Mouse (Mus musculus): Measurements from ENCODE around the gene Cyp4a30b. TPM values are rescaled to one million over a fixed set of nuclear protein-coding genes. Genes with fewer than 3 reads are reported as not detected.
"Not testable (repeated sequence)": the region's sequence is repeated elsewhere in the genome, so short reads cannot be mapped to it uniquely, and the experiment has no call there.

Gene Cyp4a30b
- not detected in 2 replicates for total RNA-seq (2014; fragmentation: Nextera tagmentation)
- total RNA-seq (2017) = not detected in 2 replicates
- polyA plus RNA-seq (2012) = not detected in 2 replicates

DNA sequence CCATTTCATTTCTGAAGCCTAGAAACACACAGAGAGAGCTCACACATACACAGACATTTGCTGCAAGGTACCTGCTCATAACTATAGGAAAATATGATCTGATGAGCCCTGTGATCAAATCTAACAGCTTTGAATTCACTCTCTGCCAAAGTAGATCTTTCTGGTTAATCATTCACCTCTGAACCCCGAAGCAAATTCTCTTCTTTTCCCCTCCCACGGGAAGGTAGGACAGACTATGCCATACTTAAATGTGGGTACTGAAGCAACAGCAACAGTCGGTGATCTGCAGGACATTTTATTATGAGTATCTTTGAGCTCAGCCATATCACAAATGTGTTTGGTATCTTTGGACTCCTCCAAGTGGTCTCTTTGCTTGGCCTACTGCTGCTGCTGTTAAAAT, at the start of gene Cyp4a30b:
Cyp4a30b (plus strand) TSS at position 301 of the 400 bp plus-strand sequence.
- no peak within 1 kb of the TSS for H3K4me3 ChIP-seq (ENCODE audit: low read depth, low read length)
- no peaks in the 10 kb centered on the region for H3K4me1 ChIP-seq (ENCODE audit: insufficient read depth, low read depth, low read length)
- no peaks in the 10 kb centered on the region for H3K9me3 ChIP-seq (replicated peaks)
- ATAC-seq (ENCODE audit: extremely low read depth, insufficient number of reproducible peaks, low FRiP score, poor library complexity, severe bottlenecking) = no peak
- H3K36me3 ChIP-seq (replicated peaks) = no peaks in the 10 kb centered on the region
- no peak for DNase-seq (ENCODE audit: low spot score)
- no peak for TF ChIP-seq POLR2AphosphoS5 (IDR thresholded peaks at IDR 0.05; ENCODE audit: insufficient replicate concordance, low read depth, low read length)
- no peak for TF ChIP-seq GATA2 (IDR thresholded peaks at IDR 0.05; ENCODE audit: borderline replicate concordance, low read depth, low read length)
- TF ChIP-seq TAL1 (conservative IDR thresholded peaks at IDR 0.05; ENCODE audit: low read depth, low read length) = no peak
- TF ChIP-seq GATA1 (IDR thresholded peaks at IDR 0.05; ENCODE audit: borderline replicate concordance, low read length) = no peak
- no peak for TF ChIP-seq CTCF (IDR thresholded peaks at IDR 0.05; ENCODE audit: low read depth, low read length)
- H3K27me3 ChIP-seq (ENCODE audit: insufficient read depth, low read length) = no peaks in the 10 kb centered on the region

DNA sequence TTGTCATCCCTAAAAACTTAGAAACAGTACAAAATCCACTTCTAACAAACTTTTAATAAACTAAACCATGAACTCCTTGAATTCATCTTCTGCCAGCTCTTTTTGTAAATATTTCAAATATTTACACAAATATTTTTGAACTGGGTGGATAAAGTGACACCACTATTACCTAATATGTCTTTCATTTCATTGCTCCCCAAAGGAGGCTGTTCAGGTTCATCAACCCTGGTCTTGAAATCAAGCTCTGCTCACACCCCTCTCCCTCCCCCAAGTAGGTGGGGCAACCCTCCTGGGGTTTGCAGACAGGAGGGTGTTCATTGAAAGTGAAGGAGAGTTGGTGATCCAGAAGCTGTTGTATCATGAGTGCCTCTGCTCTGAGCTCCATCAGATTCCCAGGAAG, 41.1 kb upstream of the Cyp4a30b start, which contains the start of gene Cyp4a12b:
Cyp4a12b (plus strand) TSS at position 301 of the 400 bp plus-strand sequence.
- H3K4me1 ChIP-seq (ENCODE audit: insufficient read depth, low read depth, low read length); H3K9me3 ChIP-seq (replicated peaks); H3K36me3 ChIP-seq (replicated peaks); ATAC-seq (ENCODE audit: extremely low read depth, insufficient number of reproducible peaks, low FRiP score, poor library complexity, severe bottlenecking); DNase-seq (ENCODE audit: low spot score); H3K27me3 ChIP-seq (ENCODE audit: insufficient read depth, low read length); H3K4me3 ChIP-seq (ENCODE audit: low read depth, low read length): not testable (repeated sequence)

DNA sequence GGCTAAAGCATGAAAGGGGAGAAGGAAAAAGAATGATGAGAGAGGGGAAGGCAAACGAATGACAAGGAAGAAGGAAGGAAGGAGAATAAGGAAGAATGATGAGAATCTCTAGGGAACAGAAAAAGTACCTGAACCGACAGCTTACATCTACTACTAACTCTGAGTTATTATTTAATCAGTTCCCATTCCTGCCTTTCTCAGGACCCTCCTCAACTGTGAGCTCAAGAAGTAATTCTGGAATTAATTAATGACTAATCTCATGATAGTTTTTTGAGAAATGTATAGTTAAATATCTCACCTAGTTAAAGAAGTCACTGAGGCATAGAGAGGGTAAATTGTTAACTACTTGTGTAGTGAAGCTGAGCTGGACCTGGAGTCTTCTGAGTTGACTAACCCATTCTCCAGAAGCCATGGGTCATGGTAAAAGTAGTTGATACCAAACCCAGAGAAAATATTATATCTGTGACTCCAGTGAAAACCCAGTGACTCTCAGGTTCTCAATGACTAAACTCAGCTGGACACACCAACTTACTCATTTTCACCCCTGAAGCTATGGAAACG, 1.7 kb upstream of the Cyp4a30b start:
- ATAC-seq (ENCODE audit: extremely low read depth, insufficient number of reproducible peaks, low FRiP score, poor library complexity, severe bottlenecking) (no peak), DNase-seq (ENCODE audit: low spot score) (no peak)
- no peak for TF ChIP-seq GATA1 (IDR thresholded peaks at IDR 0.05; ENCODE audit: borderline replicate concordance, low read length)
- no peak for TF ChIP-seq CTCF (IDR thresholded peaks at IDR 0.05; ENCODE audit: low read depth, low read length)
- TF ChIP-seq GATA2 (IDR thresholded peaks at IDR 0.05; ENCODE audit: borderline replicate concordance, low read depth, low read length) = no peak
- TF ChIP-seq TAL1 (conservative IDR thresholded peaks at IDR 0.05; ENCODE audit: low read depth, low read length) = no peak
- no peak for TF ChIP-seq POLR2AphosphoS5 (IDR thresholded peaks at IDR 0.05; ENCODE audit: insufficient replicate concordance, low read depth, low read length)
- no peaks in the 10 kb centered on the region for H3K9me3 ChIP-seq (replicated peaks)
- H3K4me1 ChIP-seq (ENCODE audit: insufficient read depth, low read depth, low read length) = no peaks in the 10 kb centered on the region
- no peaks in the 10 kb centered on the region for H3K36me3 ChIP-seq (replicated peaks)
- H3K27me3 ChIP-seq (ENCODE audit: insufficient read depth, low read length) = no peaks in the 10 kb centered on the region
- no peak overlapping the region for H3K4me3 ChIP-seq (ENCODE audit: low read depth, low read length)

DNA sequence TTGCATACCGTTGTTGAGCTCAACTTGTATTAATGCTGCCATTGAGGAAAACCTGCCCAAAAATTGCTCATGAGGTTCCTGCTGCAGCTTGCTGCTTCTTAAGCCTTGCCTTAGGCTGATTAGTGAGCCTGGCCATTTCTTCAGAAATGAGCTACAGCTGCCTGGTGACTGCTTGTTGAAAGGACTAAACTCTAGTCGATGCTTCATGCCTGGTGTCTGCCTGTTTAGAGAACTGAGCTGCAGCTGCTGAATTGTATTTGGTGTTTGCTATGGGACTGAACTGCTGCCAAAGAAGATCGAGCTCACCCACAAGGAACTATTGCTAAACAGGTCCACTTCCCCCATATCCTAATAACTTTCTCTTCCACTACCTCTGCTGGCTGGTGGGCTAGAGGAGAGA, 21.2 kb downstream of the Cyp4a30b start:
- not testable (repeated sequence) for H3K9me3 ChIP-seq (replicated peaks); H3K4me3 ChIP-seq (ENCODE audit: low read depth, low read length)

DNA sequence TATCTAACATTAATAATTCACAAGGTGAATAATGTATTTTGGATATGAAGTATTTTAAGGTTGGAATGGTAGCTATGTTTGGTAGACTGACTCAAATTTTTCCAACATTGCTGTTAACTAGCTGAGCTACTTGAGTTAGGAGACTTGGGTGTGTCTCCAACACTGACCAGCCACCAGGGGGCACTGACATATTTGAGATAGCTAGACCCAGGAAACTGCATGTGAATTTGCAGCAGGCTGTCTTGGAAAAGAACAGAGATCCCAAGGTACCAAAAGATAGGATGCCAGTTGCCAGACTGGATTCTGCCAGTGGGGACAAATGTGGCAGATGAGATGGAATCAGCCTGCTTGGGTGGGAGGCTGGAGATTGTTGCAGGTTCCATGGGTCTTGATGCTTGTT, 23.6 kb downstream of the Cyp4a30b start:
- not testable (repeated sequence) for H3K9me3 ChIP-seq (replicated peaks); ATAC-seq (ENCODE audit: extremely low read depth, insufficient number of reproducible peaks, low FRiP score, poor library complexity, severe bottlenecking); H3K27me3 ChIP-seq (ENCODE audit: insufficient read depth, low read length); H3K4me3 ChIP-seq (ENCODE audit: low read depth, low read length); DNase-seq (ENCODE audit: low spot score); H3K36me3 ChIP-seq (replicated peaks); H3K4me1 ChIP-seq (ENCODE audit: insufficient read depth, low read depth, low read length)

More for the DNA sequence above, 21.2 kb downstream of the Cyp4a30b start:
- DNase-seq (ENCODE audit: low spot score); ATAC-seq (ENCODE audit: extremely low read depth, insufficient number of reproducible peaks, low FRiP score, poor library complexity, severe bottlenecking); H3K36me3 ChIP-seq (replicated peaks); H3K27me3 ChIP-seq (ENCODE audit: insufficient read depth, low read length); H3K4me1 ChIP-seq (ENCODE audit: insufficient read depth, low read depth, low read length): not testable (repeated sequence)

DNA sequence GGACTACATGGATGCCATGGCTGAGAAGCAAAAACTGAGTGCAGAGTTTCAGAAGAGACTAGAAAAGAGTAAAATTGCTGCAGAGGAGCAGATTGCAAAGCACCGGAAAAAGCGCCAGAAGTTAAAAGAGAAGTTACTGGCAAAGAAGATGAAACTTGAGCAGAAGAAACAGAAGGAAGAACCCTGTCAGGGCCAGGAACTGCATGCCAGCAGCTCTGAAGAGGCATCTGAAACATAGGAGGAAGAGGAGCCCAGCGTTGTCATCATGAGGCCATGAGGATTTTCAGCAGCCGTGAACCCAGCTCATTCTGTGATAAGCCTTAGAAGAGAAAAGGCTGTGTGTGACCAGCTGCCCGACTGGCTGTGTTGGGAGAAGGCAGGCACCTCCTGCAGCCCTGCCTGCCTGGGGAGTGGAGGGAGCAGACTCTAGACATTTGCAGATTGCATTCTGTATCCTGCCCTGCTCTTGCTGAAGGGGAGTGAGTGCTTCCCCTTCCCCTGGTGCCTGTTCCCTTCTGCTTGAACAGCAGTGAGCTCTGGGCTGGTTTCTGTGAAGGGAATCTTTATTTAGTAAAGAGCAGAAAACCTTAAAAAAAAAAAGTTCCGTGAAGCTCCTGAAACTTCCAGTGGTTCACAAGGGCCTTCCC, 28.7 kb downstream of the Cyp4a30b start:
- H3K9me3 ChIP-seq (replicated peaks) = no peaks in the 10 kb centered on the region
- no peaks in the 10 kb centered on the region for H3K4me1 ChIP-seq (ENCODE audit: insufficient read depth, low read depth, low read length)
- no peaks in the 10 kb centered on the region for H3K36me3 ChIP-seq (replicated peaks)
- DNase-seq (ENCODE audit: low spot score) = no peak
- H3K4me3 ChIP-seq (ENCODE audit: low read depth, low read length) = no peak overlapping the region
- ATAC-seq (ENCODE audit: extremely low read depth, insufficient number of reproducible peaks, low FRiP score, poor library complexity, severe bottlenecking) = no peak
- H3K27me3 ChIP-seq (ENCODE audit: insufficient read depth, low read length) = peaks cover 3% of the 10 kb centered on the region; the same call in 1 of the 2 replicates
- TF ChIP-seq GATA1 (IDR thresholded peaks at IDR 0.05; ENCODE audit: borderline replicate concordance, low read length) (no peak), TAL1 (conservative IDR thresholded peaks at IDR 0.05; ENCODE audit: low read depth, low read length) (no peak), POLR2AphosphoS5 (IDR thresholded peaks at IDR 0.05; ENCODE audit: insufficient replicate concordance, low read depth, low read length) (no peak), CTCF (IDR thresholded peaks at IDR 0.05; ENCODE audit: low read depth, low read length) (no peak), GATA2 (IDR thresholded peaks at IDR 0.05; ENCODE audit: borderline replicate concordance, low read depth, low read length) (no peak)

DNA sequence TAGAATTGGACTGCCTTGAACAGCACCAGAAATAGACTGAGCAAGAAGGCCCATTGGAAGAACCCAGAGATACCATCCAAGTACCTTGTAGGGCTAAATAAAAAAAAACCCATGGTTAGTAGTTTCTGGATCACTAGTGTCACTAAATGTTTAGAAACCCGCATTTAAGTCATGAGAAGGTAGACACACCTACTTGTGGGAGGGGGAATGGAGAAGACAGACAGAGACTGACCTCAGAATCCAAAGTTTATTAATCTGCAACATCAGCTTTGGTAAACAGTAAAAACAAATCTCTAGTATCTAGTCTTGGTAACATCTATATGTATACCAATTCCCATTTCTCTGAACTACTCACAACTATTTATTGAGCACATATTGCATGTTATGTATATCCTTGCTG, 43.6 kb downstream of the Cyp4a30b start, which contains the start of gene Cyp4a14:
Cyp4a14 (minus strand) TSS at position 142 of the 400 bp plus-strand sequence.
- H3K27me3 ChIP-seq (ENCODE audit: insufficient read depth, low read length) = no peaks in the 10 kb centered on the region
- no peaks in the 10 kb centered on the region for H3K9me3 ChIP-seq (replicated peaks)
- H3K4me1 ChIP-seq (ENCODE audit: insufficient read depth, low read depth, low read length) = no peaks in the 10 kb centered on the region
- DNase-seq (ENCODE audit: low spot score) = no peak
- TF ChIP-seq GATA1 (IDR thresholded peaks at IDR 0.05; ENCODE audit: borderline replicate concordance, low read length) (no peak), POLR2AphosphoS5 (IDR thresholded peaks at IDR 0.05; ENCODE audit: insufficient replicate concordance, low read depth, low read length) (no peak), TAL1 (conservative IDR thresholded peaks at IDR 0.05; ENCODE audit: low read depth, low read length) (no peak), GATA2 (IDR thresholded peaks at IDR 0.05; ENCODE audit: borderline replicate concordance, low read depth, low read length) (no peak), CTCF (IDR thresholded peaks at IDR 0.05; ENCODE audit: low read depth, low read length) (no peak)
- no peaks in the 10 kb centered on the region for H3K36me3 ChIP-seq (replicated peaks)
- no peak within 1 kb of the TSS for H3K4me3 ChIP-seq (ENCODE audit: low read depth, low read length)
- ATAC-seq (ENCODE audit: extremely low read depth, insufficient number of reproducible peaks, low FRiP score, poor library complexity, severe bottlenecking) = no peak

All from G1E (cell line).